Mouse (Mus musculus) cerebellum, adult 2 months (tissue): Measurements from ENCODE around the gene Fbxl3. TPM values are rescaled to one million over a fixed set of nuclear protein-coding genes. Genes with fewer than 3 reads are reported as not detected.

Source experiments
- DNase-seq, 2 experiments: peaks; one replicate each; pipeline ENCODE4 v3.0.0; 2021
- H3K27ac ChIP-seq: fragments of 200-500 bp; 2 replicates; pipeline ENCODE4 v1.5.1; 2012; ENCODE audit warnings: low read length, control low read depth, inconsistent platforms; ENCODE audit not compliant: insufficient read depth
- H3K27me3 ChIP-seq: fragments of 200-500 bp; 2 replicates; pipeline ENCODE4 v1.6.1; 2012; ENCODE audit warnings: inconsistent platforms, mild to moderate bottlenecking, low read length, moderate library complexity; ENCODE audit not compliant: control insufficient read depth, insufficient read depth
- H3K4me1 ChIP-seq: fragments of 200-500 bp; 2 replicates; pipeline ENCODE4 v1.6.1; 2011; ENCODE audit warnings: low read length; ENCODE audit not compliant: control insufficient read depth, insufficient read depth
- H3K4me3 ChIP-seq: fragments of 200-500 bp; replicated peaks from 2 replicates; pipeline ENCODE3; 2011; ENCODE audit warnings: mild to moderate bottlenecking, low read depth, low read length, control low read depth; ENCODE audit not compliant: insufficient read depth
- CTCF ChIP-seq: fragments of 200-500 bp; IDR thresholded peaks from 2 replicates; pipeline ENCODE4 v1.5.1; 2011; ENCODE audit warnings: low read depth, mild to moderate bottlenecking, control low read depth, low read length, moderate library complexity, borderline replicate concordance; ENCODE audit not compliant: insufficient read depth
- POLR2A ChIP-seq: fragments of 200-500 bp; IDR thresholded peaks from 2 replicates; pipeline ENCODE4 v1.6.1; 2011; ENCODE audit warnings: low read length, control low read depth, borderline replicate concordance; ENCODE audit not compliant: insufficient read depth
- WGBS: fragments of 180-500 bp; shearing (Covaris S2); methylation state at CpG from one replicate; pipeline ENCODE4 v1.1.7; 2018; 5-methylcytosine and 5-hydroxymethylcytosine counted together
- polyA plus RNA-seq: library from polyadenylated mRNA; depleted of rRNA; stranded (reverse); fragments of >200 nt; gene quantifications from 2 replicates; pipeline ENCODE4 v1.2.3, GENCODE M21; 2012; rRNA removed

Gene Fbxl3
- polyA plus RNA-seq: 141 and 158 TPM in 2 replicates

DNA sequence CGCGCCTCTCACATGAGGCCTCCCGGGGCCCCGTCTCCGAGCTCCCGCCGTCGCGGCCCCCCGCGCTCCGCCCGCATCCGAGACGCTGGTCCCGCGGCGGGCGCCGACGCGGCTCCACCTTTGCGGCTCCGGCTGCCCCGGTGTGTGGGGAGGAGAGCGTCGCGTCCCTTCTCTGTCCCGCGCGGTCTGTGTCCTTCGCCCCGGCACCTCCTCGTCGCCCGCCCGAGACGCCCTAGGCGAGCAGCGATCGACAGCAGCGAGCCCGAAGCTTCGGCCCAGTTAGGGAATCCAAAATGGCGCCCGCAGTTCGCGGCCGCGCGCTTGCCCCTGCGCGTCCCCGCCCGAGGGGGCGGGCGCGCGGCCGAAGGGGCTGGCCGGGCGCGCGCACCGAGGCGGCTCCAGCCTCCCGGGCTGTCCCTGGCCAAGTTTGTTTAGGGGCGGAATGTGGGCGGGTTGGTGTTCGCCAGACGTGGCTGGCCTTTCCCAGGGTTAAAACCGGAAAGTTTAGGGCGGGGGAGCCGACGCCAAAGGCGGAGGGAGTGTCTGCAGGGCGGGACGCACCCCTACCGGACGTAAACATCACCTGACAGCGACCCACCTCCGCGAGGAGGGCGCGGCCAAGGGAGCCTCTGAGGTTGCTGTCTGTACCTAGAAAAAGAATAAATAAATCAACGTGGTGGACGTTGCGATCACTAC lies at the start of gene Fbxl3:
Gene Fbxl3 (minus strand): TSS at position 329 of the 696 bp plus-strand sequence.
- peak; percentile 40; the same call in 1 of the 2 replicates for TF ChIP-seq POLR2A
- TF ChIP-seq CTCF: no peak
- peak within 1 kb of the TSS; percentile 99 for H3K27ac ChIP-seq
- under 1% methylated on average over 88 of the region's 88 CpGs for WGBS

DNA sequence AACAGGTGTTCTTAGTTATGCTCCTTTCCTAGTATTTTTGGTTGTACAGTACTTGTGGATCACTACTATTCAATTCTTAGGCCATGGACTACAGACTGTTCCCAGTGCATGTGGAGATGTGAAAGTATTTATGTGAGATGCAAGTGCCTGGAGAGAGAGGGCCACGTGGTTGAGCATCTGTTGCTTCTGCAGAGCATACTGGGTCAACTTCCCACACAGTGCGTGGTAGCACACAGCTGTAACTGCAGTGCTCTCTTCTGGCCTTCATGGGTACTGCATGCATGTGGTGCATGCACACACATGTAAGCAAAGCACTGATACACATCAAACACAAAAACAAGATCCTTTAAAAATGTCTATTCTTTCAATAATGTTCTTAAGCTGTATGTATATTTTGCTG lies 32.6 kb upstream of the Fbxl3 start:
- 52% methylated on average over 2 of the region's 2 CpGs for WGBS
- no peak overlapping the region for H3K27ac ChIP-seq
- H3K4me3 ChIP-seq: no peak overlapping the region
- TF ChIP-seq CTCF (peak; percentile 56), POLR2A (no peak)
- no peaks in the 10 kb centered on the region for H3K27me3 ChIP-seq
- DNase-seq: no peak
- H3K4me1 ChIP-seq: no peaks in the 10 kb centered on the region; the same call in 1 of the 2 replicates

More for the DNA sequence above, at the start of gene Fbxl3:
- no peaks in the 10 kb centered on the region for H3K27me3 ChIP-seq
- peak within 1 kb of the TSS; percentile 89 for H3K4me3 ChIP-seq
- DNase-seq: peak; percentile 91 to 93
- H3K4me1 ChIP-seq: peaks cover 17% of the 10 kb centered on the region

DNA sequence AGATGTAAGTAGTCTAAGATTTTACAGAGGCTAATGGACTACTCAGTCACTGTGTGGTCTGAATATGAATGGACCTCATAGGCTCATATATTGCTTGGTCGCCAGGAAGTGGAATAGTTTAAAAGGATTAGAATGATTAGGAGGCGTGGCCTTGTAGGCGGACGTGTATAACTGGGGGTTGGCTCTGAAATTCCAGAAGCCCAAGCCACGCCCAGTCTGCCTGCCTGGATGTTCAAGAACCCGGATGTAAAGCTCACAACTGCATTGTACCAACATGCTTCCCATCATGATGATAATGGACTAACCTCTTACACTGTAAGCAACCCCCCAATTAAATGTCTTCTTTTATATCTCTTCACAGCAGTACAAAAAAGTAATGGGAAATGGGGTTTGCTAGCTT lies 26.4 kb upstream of the Fbxl3 start:
- WGBS: 87% methylated on average over 6 of the region's 6 CpGs
- Histone ChIP-seq H3K4me3 (no peak overlapping the region), H3K27me3 (no peaks in the 10 kb centered on the region), H3K27ac (no peak overlapping the region), H3K4me1 (no peaks in the 10 kb centered on the region; the same call in 1 of the 2 replicates)
- DNase-seq: no peak
- TF ChIP-seq POLR2A (no peak), CTCF (no peak)

DNA sequence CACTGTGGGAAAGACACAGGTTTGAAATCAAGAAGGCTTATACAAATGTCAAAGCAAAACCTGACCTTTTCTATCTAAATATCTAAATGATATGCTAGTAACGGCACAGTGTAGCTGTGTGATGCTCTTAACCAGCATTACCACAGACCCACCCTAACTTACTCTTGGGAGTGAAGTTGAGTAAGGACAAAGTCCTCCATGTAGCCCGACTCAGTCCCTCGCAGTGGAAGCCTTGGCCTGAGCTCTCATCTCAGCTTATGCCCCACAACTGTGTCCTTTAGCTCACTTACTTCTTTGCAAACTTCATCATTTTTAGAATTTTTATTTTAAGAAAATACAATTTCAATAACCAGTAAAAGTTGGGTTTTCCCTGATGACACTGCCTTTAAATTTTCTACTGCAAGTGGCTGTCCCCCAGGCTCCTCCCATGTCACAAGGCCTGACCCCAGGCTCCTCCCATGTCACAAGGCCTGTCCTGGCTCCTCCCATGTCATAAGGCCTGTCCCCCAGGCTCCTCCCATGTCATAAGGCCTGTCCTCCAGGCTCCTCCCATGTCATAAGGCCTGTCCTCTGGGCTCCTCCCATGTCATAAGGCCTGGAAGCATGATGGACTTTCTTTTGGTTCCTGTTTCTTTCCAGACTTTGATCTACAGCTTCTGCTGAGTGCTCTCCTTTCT lies 15.8 kb upstream of the Fbxl3 start:
- WGBS: 95% methylated on average over 3 of the region's 3 CpGs

GRCm38 (mm10) chr14:103112606-103113363 lies 13.4 kb upstream of the Fbxl3 start:
- WGBS: 93% methylated on average over 3 of the region's 3 CpGs
- no peak for TF ChIP-seq POLR2A
- TF ChIP-seq CTCF: no peak
- no peak for DNase-seq

More for the DNA sequence above, 15.8 kb upstream of the Fbxl3 start:
- H3K27ac ChIP-seq: no peak overlapping the region
- TF ChIP-seq CTCF (no peak), POLR2A (no peak)
- H3K27me3 ChIP-seq: no peaks in the 10 kb centered on the region
- DNase-seq: no peak
- no peaks in the 10 kb centered on the region for H3K4me1 ChIP-seq
- H3K4me3 ChIP-seq: no peak overlapping the region

DNA sequence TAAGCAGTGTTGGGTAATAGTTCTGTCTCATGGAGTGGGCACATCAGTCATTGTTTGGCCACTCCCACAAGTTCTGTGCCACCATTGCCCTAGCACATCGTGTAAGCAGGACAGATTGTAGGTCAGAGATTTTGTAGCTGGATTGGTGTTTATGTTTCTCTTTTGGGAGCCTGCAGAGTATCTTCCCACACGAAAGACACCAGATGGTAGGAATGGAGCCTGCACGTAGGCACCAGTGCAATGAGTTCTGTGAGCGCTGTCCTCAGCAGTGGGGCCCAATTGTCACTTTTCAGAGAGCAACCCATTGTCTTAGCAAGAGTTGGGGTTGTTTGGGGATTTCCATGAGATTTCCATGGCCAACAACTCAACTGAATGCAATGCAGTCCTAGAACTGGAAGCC lies 10.6 kb upstream of the Fbxl3 start:
- no peak for TF ChIP-seq POLR2A
- TF ChIP-seq CTCF: no peak
- 41% methylated on average over 4 of the region's 4 CpGs for WGBS
- H3K27me3 ChIP-seq: no peaks in the 10 kb centered on the region
- no peak overlapping the region for H3K4me3 ChIP-seq
- H3K4me1 ChIP-seq: no peaks in the 10 kb centered on the region
- DNase-seq: no peak
- H3K27ac ChIP-seq: no peak overlapping the region

More at GRCm38 (mm10) chr14:103112606-103113363, 13.4 kb upstream of the Fbxl3 start:
- H3K27ac ChIP-seq: no peak overlapping the region
- H3K4me3 ChIP-seq: no peak overlapping the region
- no peaks in the 10 kb centered on the region for H3K4me1 ChIP-seq
- no peaks in the 10 kb centered on the region for H3K27me3 ChIP-seq

GRCm38 (mm10) chr14:103106301-103106700 lies 6.9 kb upstream of the Fbxl3 start:
- TF ChIP-seq POLR2A: no peak
- TF ChIP-seq CTCF: no peak
- H3K4me3 ChIP-seq: no peak overlapping the region
- no peaks in the 10 kb centered on the region for H3K27me3 ChIP-seq
- 96% methylated on average over 2 of the region's 2 CpGs for WGBS
- no peaks in the 10 kb centered on the region; the same call in 1 of the 2 replicates for H3K4me1 ChIP-seq
- DNase-seq: no peak
- H3K27ac ChIP-seq: no peak overlapping the region
